ENCODE assay signal across 7 mouse cellular contexts in the genomic region with DNA sequence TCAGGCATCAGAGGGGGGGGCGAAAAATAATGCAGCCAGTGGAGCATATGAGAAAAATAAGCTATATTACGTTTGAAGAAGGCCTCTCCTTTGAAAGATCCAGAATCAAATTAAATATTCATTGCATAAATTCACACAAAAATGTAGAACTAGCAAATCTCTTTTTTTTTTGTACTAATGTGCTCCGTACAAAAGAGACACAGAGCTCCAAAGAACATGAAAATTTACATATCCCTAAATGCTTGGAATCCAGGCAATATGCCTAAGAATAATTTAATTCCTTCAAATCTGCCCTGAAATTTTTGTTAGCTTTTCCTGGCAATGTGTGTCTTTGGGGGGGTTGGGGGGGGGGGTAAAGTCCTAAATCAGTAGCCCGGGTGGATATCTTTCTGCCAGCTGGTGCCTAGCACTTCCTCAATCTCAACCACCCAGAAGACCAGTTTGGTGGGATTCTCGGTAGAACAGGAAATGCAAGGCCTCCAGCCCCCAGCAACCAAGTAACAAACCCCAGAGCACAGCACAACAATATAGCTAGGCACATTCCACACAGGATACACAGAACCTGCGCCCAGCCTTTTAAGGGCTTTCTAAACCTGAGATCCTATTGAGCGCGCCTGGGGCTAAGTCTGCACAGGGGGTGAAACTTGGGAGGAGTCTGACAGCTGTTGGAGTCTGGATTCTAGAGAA. TPM values are rescaled to one million over a fixed set of nuclear protein-coding genes. Genes with fewer than 3 reads are reported as not detected.
DNase-seq lines count a peak whose midpoint lies in the region; ATAC-seq and TF ChIP-seq lines count a peak whose summit lies in the region.

No protein-coding gene starts in this region.

- no peak overlapping the region for H3K9ac ChIP-seq in lung, embryonic 14.5 days
- H3K9ac ChIP-seq in forebrain, postnatal 0 days = no peak overlapping the region
- H3K9ac ChIP-seq in midbrain, embryonic 15.5 days = no peak overlapping the region

- TF ChIP-seq CTCF in lung, embryonic 14.5 days (IDR thresholded peaks at IDR 0.05; ENCODE audit: low read depth) = no peak
- no peak for TF ChIP-seq CTCF in lung, adult 2 months (IDR thresholded peaks at IDR 0.05; ENCODE audit: insufficient read depth, low read length)
- TF ChIP-seq CTCF in forebrain, postnatal 0 days (IDR thresholded peaks at IDR 0.05; ENCODE audit: low read depth) = no peak

- peaks cover 17% of the 10 kb centered on the region; the same call in 1 of the 2 replicates for H3K36me3 ChIP-seq in lung, embryonic 14.5 days (ENCODE audit: insufficient read depth)
- peaks cover 23% of the 10 kb centered on the region for H3K36me3 ChIP-seq in forebrain, postnatal 0 days (ENCODE audit: insufficient read depth)
- H3K36me3 ChIP-seq in midbrain, embryonic 15.5 days (replicated peaks) = peaks cover 10% of the 10 kb centered on the region; the same call in 1 of the 2 replicates

- peak; percentile 59 for ATAC-seq in lung, embryonic 14.5 days (ENCODE audit: insufficient read depth)
- peak; percentile 59; the same call in 1 of the 2 replicates for ATAC-seq in forebrain, postnatal 0 days
- ATAC-seq in midbrain, embryonic 15.5 days (replicated peaks) = no peak

- peak overlapping the region; percentile 21; the same call in 1 of the 2 replicates for H3K4me2 ChIP-seq in lung, embryonic 14.5 days
- peak overlapping the region; percentile 24 for H3K4me2 ChIP-seq in forebrain, postnatal 0 days (ENCODE audit: low read depth)
- H3K4me2 ChIP-seq in midbrain, embryonic 15.5 days = peak overlapping the region; percentile 0; the same call in 1 of the 2 replicates

- TF ChIP-seq POLR2A in lung, adult 2 months (IDR thresholded peaks at IDR 0.05; ENCODE audit: borderline replicate concordance, extremely low read depth, low read depth, low read length) = no peak

- no peak overlapping the region for H3K4me3 ChIP-seq in lung, embryonic 14.5 days (ENCODE audit: low read depth, low read length)
- H3K4me3 ChIP-seq in lung, adult 2 months (replicated peaks; ENCODE audit: extremely low read depth, low read depth, low read length) = no peak overlapping the region
- no peak overlapping the region; the same call in 1 of the 2 replicates for H3K4me3 ChIP-seq in forebrain, postnatal 0 days (ENCODE audit: low read depth, low read length)
- no peak overlapping the region for H3K4me3 ChIP-seq in midbrain, embryonic 15.5 days

- no peaks in the 10 kb centered on the region for H3K27me3 ChIP-seq in lung, embryonic 14.5 days (ENCODE audit: insufficient read depth, low read length)
- H3K27me3 ChIP-seq in forebrain, postnatal 0 days (ENCODE audit: insufficient read depth, low read length) = no peaks in the 10 kb centered on the region
- no peaks in the 10 kb centered on the region for H3K27me3 ChIP-seq in midbrain, embryonic 15.5 days (replicated peaks)

- peak; percentile 69 for DNase-seq in lung, embryonic 14.5 days
- DNase-seq in lung, adult 2 months = no peak
- peak; percentile 71 for DNase-seq in ZHBTc4 (ENCODE audit: low read depth, low spot score)
- DNase-seq in forebrain, postnatal 0 days = no peak
- no peak for DNase-seq in cerebellum, postnatal 36 days
- DNase-seq in layer of hippocampus, postnatal 14 days (ENCODE audit: low spot score in 2 of 2) = no peak

- WGBS in lung, embryonic 14.5 days = 44% methylated on average over 8 of the region's 8 CpGs
- 21% methylated on average over 8 of the region's 8 CpGs for WGBS in lung, adult 2 months
- WGBS in forebrain, postnatal 0 days = 25% methylated on average over 8 of the region's 8 CpGs
- 30% methylated on average over 8 of the region's 8 CpGs for WGBS in midbrain, embryonic 15.5 days

- H3K27ac ChIP-seq in lung, embryonic 14.5 days (ENCODE audit: low read depth) = peak overlapping the region; percentile 65
- H3K27ac ChIP-seq in forebrain, postnatal 0 days (ENCODE audit: low read depth, low read length) = peak overlapping the region; percentile 54
- H3K27ac ChIP-seq in midbrain, embryonic 15.5 days = no peak overlapping the region

- H3K9me3 ChIP-seq in lung, embryonic 14.5 days (ENCODE audit: low read depth, low read length) = no peaks in the 10 kb centered on the region
- H3K9me3 ChIP-seq in forebrain, postnatal 0 days (ENCODE audit: low read length) = no peaks in the 10 kb centered on the region
- H3K9me3 ChIP-seq in midbrain, embryonic 15.5 days = no peaks in the 10 kb centered on the region

- H3K4me1 ChIP-seq in lung, embryonic 14.5 days (ENCODE audit: insufficient read depth) = peaks cover 39% of the 10 kb centered on the region
- peaks cover 50% of the 10 kb centered on the region for H3K4me1 ChIP-seq in lung, adult 2 months (ENCODE audit: control insufficient read depth, insufficient read depth, low read length)
- H3K4me1 ChIP-seq in forebrain, postnatal 0 days (ENCODE audit: insufficient read depth) = peaks cover 22% of the 10 kb centered on the region
- H3K4me1 ChIP-seq in midbrain, embryonic 15.5 days = peaks cover 61% of the 10 kb centered on the region

RNA-seq across cellular contexts. Expression of gene Pik3r1, which starts 7.9 kb away (rescaled TPM):
- 33.4 and 36.5 TPM in 2 replicates for polyA plus RNA-seq in lung, embryonic 14.5 days (2014; fragmentation: Nextera tagmentation; extraction: Ambion mirVana)
- polyA plus RNA-seq in lung, adult 2 months (2012; rRNA removed) = 15.6 and 25.9 TPM in 2 replicates
- 112 and 117 TPM in 2 replicates for total RNA-seq in forebrain, postnatal 0 days (2014; rRNA removed)
- polyA plus RNA-seq in forebrain, postnatal 0 days (2015; fragmentation: Nextera tagmentation; extraction: Ambion mirVana) = 36.1 and 50.2 TPM in 2 replicates
- polyA plus RNA-seq in midbrain, embryonic 15.5 days (2015; fragmentation: Nextera tagmentation; extraction: Ambion mirVana) = 42.2 and 48.8 TPM in 2 replicates
- total RNA-seq in layer of hippocampus, postnatal 14 days (2021) = 100 to 1,000 TPM in 1 of 2 experiments, 10 to 100 TPM in 1; 98.7 to 102 TPM

Comparison
In these comparisons a context has a peak if more than half of its experiments do, and no peak if none do; other contexts are left out.
1. DNase-seq: peak in lung, embryonic 14.5 days (single experiment) and ZHBTc4 (single experiment); none in lung, adult 2 months (single experiment), forebrain, postnatal 0 days (single experiment), cerebellum, postnatal 36 days (0 of 2) and layer of hippocampus, postnatal 14 days (0 of 2).
2. Peak in every context shown above with its lines, with median percentiles within 50 percentile points of each other: H3K4me2 ChIP-seq.